Mouse (Mus musculus) midbrain, postnatal 0 days (tissue): ENCODE measurements around the gene Mdga2. TPM values are rescaled to one million over a fixed set of nuclear protein-coding genes. Genes with fewer than 3 reads are reported as not detected.

Experiments used
- ATAC-seq: fragments of 200-750 bp; cut with Nextera tagmentation; 2 replicates; pipeline ENCODE4 v1.8.0; 2017; ENCODE audit warnings: moderate number of reproducible peaks, mild to moderate bottlenecking, moderate TSS enrichment, moderate library complexity; ENCODE audit not compliant: low FRiP score
- DNase-seq: peaks from one replicate; pipeline ENCODE4 v3.0.0-alpha.2; 2015; ENCODE audit warnings: low spot score
- H3K27ac ChIP-seq: fragments of 300-500 bp; sonication (generic); 2 replicates; pipeline ENCODE4 v1.5.1; 2014; ENCODE audit warnings: low read depth, mild to moderate bottlenecking, low read length, mixed read lengths
- H3K27me3 ChIP-seq: fragments of 300-500 bp; sonication (generic); 2 replicates; pipeline ENCODE4 v1.6.1; 2014; ENCODE audit warnings: low read length, control low read depth, mixed read lengths; ENCODE audit not compliant: insufficient read depth
- H3K36me3 ChIP-seq: fragments of 300-500 bp; sonication (generic); 2 replicates; pipeline ENCODE4 v1.6.1; 2014; ENCODE audit warnings: low read length, control low read depth, mixed read lengths; ENCODE audit not compliant: insufficient read depth
- H3K4me1 ChIP-seq: fragments of 300-500 bp; sonication (generic); 2 replicates; pipeline ENCODE4 v1.6.1; 2014; ENCODE audit warnings: mild to moderate bottlenecking, control low read depth, antibody characterized with exemption, low read length, mixed read lengths; ENCODE audit not compliant: insufficient read depth
- H3K4me2 ChIP-seq: fragments of 300-500 bp; sonication (generic); 2 replicates; pipeline ENCODE4 v1.6.1; 2014; ENCODE audit warnings: low read depth, mild to moderate bottlenecking, low read length, mixed read lengths; ENCODE audit not compliant: poor library complexity, severe bottlenecking
- H3K4me3 ChIP-seq: fragments of 300-500 bp; sonication (generic); 2 replicates; pipeline ENCODE4 v1.5.1; 2014; ENCODE audit warnings: low read depth, mild to moderate bottlenecking, low read length, moderate library complexity
- H3K9ac ChIP-seq: fragments of 300-500 bp; sonication (generic); replicated peaks from 2 replicates; pipeline ENCODE4 v1.6.1; 2014; ENCODE audit warnings: mild to moderate bottlenecking, low read length, moderate library complexity, mixed read lengths; ENCODE audit not compliant: poor library complexity, severe bottlenecking
- H3K9me3 ChIP-seq: fragments of 300-500 bp; sonication (generic); 2 replicates; pipeline ENCODE4 v1.6.1; 2016; ENCODE audit warnings: low read length, control low read depth
- CTCF ChIP-seq: IDR thresholded peaks from 2 replicates; pipeline ENCODE4 v1.5.1; 2016; ENCODE audit warnings: antibody characterized with exemption, mild to moderate bottlenecking
- WGBS: fragments of 180-500 bp; shearing (Covaris S2); extraction: QIAGEN DNeasy Blood & Tissue Kit; methylation state at CpG from one replicate; pipeline ENCODE4 v1.1.7; 2014; 5-methylcytosine and 5-hydroxymethylcytosine counted together
- polyA plus RNA-seq: library from polyadenylated mRNA; unstranded; fragments of >200 nt; fragmentation: Nextera tagmentation; extraction: Ambion mirVana; gene quantifications from 2 replicates; pipeline ENCODE4 v1.2.1, GENCODE M21; 2015
- total RNA-seq: library from RNA; depleted of rRNA; stranded (reverse); fragments of >200 nt; gene quantifications from 2 replicates; pipeline ENCODE4 v1.2.3, GENCODE M21; 2014

Mdga2 gene
- total and polyA plus RNA-seq, 2 experiments from 2014 or later: 46.7 to 52.9 TPM

DNA sequence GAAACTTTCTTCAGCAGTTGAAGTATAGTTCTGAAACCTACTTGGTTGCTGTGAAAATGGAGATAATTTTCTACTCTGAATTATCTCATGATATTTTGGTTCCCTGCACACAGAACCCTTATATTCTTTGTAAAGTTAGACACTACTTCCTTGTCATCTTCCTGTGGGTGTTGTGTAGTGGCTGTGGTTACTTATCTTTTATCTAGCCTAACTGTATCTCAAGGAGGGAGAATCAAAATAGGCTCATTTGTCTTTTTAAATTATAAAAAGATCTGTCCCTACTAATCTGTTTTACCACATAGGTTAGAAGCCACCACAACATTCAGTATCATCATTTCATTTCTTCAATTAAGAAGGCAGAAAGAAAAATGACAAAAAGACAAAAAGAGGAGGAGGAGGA lies 127.9 kb downstream of the Mdga2 start:
- DNase-seq (no peak), ATAC-seq (no peak)

DNA sequence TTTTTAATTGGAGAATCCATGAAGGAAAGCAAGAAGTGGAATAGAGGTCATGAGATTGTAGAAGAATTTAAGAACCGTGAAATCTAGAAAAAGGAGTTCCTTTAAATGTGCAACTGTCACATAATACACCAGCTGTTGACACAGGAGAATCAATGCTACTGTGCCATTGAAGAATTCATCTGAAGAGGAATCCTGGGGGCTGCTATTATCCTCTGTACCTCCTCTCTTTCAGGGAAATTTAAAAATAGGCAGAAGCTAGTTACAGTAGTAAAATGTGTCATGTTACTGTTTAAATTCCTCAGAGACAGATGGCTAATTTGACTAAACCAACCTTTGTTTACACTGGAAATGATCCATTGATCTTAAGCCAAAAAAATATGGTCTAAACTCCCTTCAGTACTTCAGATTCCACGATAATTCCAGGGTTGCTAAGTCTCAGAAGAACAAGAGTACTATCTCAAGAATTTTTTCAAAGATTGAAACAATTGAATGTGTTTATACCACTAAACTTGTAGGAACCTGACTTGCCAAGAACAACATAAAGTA lies 131.9 kb downstream of the Mdga2 start:
- Histone ChIP-seq H3K9me3 (no peaks in the 10 kb centered on the region), H3K27me3 (no peaks in the 10 kb centered on the region), H3K9ac (no peak overlapping the region), H3K4me1 (no peaks in the 10 kb centered on the region), H3K36me3 (no peaks in the 10 kb centered on the region), H3K4me2 (no peak overlapping the region), H3K27ac (no peak overlapping the region), H3K4me3 (no peak overlapping the region)
- DNase-seq (no peak), ATAC-seq (no peak)
- TF ChIP-seq CTCF: no peak
- WGBS: 42% methylated on average over 2 of the region's 2 CpGs

More for the DNA sequence above, 127.9 kb downstream of the Mdga2 start:
- Histone ChIP-seq H3K4me3 (no peak overlapping the region), H3K4me2 (no peak overlapping the region), H3K9ac (no peak overlapping the region), H3K27ac (no peak overlapping the region), H3K4me1 (no peaks in the 10 kb centered on the region), H3K9me3 (no peaks in the 10 kb centered on the region), H3K36me3 (no peaks in the 10 kb centered on the region), H3K27me3 (no peaks in the 10 kb centered on the region)
- TF ChIP-seq CTCF: no peak

DNA sequence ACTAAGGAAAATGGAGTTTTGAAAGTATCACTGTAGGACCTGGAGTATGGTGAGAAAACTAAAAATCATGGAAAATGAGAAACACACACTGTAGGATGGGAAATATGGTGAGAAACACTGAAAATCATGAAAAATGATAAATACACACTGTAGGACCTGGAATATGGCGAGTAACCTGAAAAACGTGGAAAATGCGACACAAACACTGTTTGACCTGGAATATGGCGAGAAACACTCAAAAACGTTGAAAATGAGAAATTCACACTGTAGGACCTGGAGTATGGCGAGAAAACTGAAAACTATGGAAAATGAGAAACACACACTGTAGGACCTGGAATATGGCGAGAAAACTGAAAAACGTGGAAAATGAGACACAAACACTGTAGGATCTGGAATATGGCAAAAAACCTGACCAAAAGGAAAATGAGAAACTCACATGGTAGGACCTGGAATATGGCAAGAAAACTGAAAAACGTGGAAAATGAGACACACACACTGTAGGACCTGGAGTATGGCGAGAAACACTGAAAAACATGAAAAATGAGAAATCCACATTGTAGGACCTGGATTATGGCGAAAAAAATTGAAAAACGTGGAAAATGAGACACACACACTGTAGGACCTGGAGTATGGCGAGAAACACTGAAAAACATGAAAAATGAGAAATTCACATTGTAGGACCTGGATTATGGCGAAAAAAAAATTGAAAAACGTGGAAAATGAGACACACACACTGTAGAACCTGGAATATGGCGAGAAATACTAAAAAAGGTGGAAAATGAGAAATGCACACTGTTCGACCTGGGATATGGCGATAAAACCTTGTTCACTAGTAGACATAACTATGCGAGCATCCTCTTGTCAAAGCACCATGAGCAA lies 163.0 kb downstream of the Mdga2 start:
- Histone ChIP-seq H3K4me2 (no peak overlapping the region), H3K4me3 (no peak overlapping the region), H3K4me1 (no peaks in the 10 kb centered on the region), H3K9me3 (peaks cover 8% of the 10 kb centered on the region; the same call in 1 of the 2 replicates), H3K36me3 (no peaks in the 10 kb centered on the region), H3K27ac (no peak overlapping the region), H3K9ac (no peak overlapping the region), H3K27me3 (no peaks in the 10 kb centered on the region)
- no peak for TF ChIP-seq CTCF
- 70% methylated on average over 19 of the region's 19 CpGs for WGBS
- DNase-seq: no peak
- peak; percentile 98 for ATAC-seq

DNA sequence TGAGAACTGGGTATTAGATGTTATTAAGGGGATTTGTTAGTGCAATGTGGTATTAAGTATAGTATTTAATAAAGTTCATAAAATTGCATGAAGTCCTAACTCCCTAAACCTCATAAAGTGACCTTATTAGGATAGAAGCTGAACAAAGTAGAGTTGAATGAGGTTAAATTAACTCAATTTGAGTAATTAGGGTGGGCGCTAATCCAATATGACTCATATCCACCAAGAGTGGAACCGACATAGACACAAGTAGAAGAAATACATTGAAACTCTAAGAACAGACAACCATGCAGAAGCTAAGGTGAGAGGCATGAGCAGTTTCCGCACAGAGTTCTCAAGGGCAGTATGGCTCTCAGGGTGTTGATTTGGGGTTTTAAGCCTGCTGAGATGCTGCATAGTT lies 165.7 kb downstream of the Mdga2 start:
- H3K9me3 ChIP-seq: peaks cover 8% of the 10 kb centered on the region; the same call in 1 of the 2 replicates
- no peaks in the 10 kb centered on the region for H3K27me3 ChIP-seq
- DNase-seq: no peak
- ATAC-seq: no peak
- 90% methylated on average over 3 of the region's 3 CpGs for WGBS
- H3K4me1 ChIP-seq: no peaks in the 10 kb centered on the region
- H3K27ac ChIP-seq: no peak overlapping the region
- H3K4me3 ChIP-seq: no peak overlapping the region
- no peak for TF ChIP-seq CTCF
- no peak overlapping the region for H3K4me2 ChIP-seq
- no peak overlapping the region for H3K9ac ChIP-seq
- H3K36me3 ChIP-seq: no peaks in the 10 kb centered on the region

DNA sequence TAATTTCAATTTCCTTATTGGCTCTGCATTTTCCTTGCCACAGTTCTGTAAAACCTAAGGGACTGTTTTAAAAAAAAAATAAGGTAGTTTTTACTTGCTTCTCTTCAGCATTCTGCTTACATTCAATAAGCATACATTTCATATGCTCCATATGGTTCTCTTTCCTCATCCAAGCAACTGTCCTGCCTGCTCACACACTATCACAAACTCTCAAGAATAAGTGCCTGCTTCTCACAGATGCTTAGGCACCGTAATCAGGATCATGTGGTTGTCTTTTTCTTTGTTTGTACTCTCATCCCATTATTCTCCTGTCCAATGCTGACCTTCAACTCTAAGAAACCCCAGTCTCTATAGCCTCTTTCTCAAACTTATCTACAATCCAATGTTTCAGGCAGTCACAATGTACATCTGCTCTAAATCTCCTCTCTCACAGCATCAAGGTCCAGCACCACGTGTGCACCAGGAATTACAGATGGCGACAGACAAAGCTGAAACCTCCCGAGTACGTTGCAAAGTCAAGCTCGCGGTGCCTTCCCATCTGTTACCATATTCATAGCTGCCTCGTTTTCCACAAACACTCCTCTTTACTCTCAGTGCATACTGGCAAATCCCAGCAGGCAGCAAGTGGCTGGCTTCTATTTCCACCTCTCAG lies 177.1 kb downstream of the Mdga2 start:
- no peak for TF ChIP-seq CTCF
- Histone ChIP-seq H3K9me3 (no peaks in the 10 kb centered on the region), H3K4me3 (no peak overlapping the region), H3K27me3 (no peaks in the 10 kb centered on the region), H3K4me2 (no peak overlapping the region), H3K27ac (no peak overlapping the region), H3K4me1 (no peaks in the 10 kb centered on the region), H3K9ac (no peak overlapping the region), H3K36me3 (no peaks in the 10 kb centered on the region)
- 54% methylated on average over 8 of the region's 8 CpGs for WGBS
- DNase-seq: peak; percentile 50
- ATAC-seq: no peak

DNA sequence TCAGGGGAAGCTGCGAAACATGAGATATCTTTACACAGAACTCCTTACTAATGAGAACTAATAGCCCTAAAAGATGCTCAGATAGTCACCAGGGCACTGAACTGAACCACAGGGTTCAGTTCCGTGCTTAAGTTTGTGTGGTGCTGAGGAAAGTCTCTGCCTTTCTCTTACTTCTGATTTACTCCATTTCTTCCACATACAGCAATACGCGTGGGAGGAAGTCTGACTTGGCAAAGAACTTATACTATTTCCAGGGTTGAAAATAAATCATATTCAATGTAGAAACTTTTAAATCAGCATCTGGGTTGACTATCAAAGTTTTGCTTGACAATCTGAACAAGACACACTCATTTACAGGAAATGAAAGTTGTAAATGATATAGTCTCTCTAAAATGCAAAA lies 180.5 kb downstream of the Mdga2 start:
- H3K27me3 ChIP-seq: no peaks in the 10 kb centered on the region
- no peak for TF ChIP-seq CTCF
- no peak overlapping the region for H3K4me3 ChIP-seq
- H3K36me3 ChIP-seq: no peaks in the 10 kb centered on the region
- no peaks in the 10 kb centered on the region for H3K9me3 ChIP-seq
- no peak overlapping the region for H3K27ac ChIP-seq
- no peak for DNase-seq
- ATAC-seq: no peak
- H3K4me1 ChIP-seq: no peaks in the 10 kb centered on the region
- no peak overlapping the region for H3K4me2 ChIP-seq
- WGBS: 93% methylated on average over 4 of the region's 4 CpGs
- H3K9ac ChIP-seq: no peak overlapping the region
